Mouse (Mus musculus): Measurements from ENCODE around the gene Ninj2. TPM values are rescaled to one million over a fixed set of nuclear protein-coding genes. Genes with fewer than 3 reads are reported as not detected.

Gene Ninj2
- total and polyA plus RNA-seq, 3 experiments, result not detected

- H3K27me3 ChIP-seq (ENCODE audit: insufficient read depth, low read length), result peaks cover 34% of the 10 kb centered on the region
- TF ChIP-seq CTCF (IDR thresholded peaks at IDR 0.05; ENCODE audit: low read depth, low read length) (no peak), GATA1 (IDR thresholded peaks at IDR 0.05; ENCODE audit: borderline replicate concordance, low read length) (no peak), POLR2AphosphoS5 (IDR thresholded peaks at IDR 0.05; ENCODE audit: insufficient replicate concordance, low read depth, low read length) (no peak), GATA2 (IDR thresholded peaks at IDR 0.05; ENCODE audit: borderline replicate concordance, low read depth, low read length) (no peak), TAL1 (conservative IDR thresholded peaks at IDR 0.05; ENCODE audit: low read depth, low read length) (no peak)
- no peaks in the 10 kb centered on the region for H3K9me3 ChIP-seq (replicated peaks)
- peaks cover 12% of the 10 kb centered on the region for H3K4me1 ChIP-seq (ENCODE audit: insufficient read depth, low read depth, low read length)
- no peak for DNase-seq (ENCODE audit: low spot score)
- ATAC-seq (ENCODE audit: extremely low read depth, insufficient number of reproducible peaks, low FRiP score, poor library complexity, severe bottlenecking), result no peak
- H3K4me3 ChIP-seq (ENCODE audit: low read depth, low read length), result no peak overlapping the region
- H3K36me3 ChIP-seq (replicated peaks), result no peaks in the 10 kb centered on the region
These were observed 66.2 kb downstream of the Ninj2 start for GRCm38 (mm10) chr6:120159133-120159901.

- DNase-seq (ENCODE audit: low spot score), result no peak
- ATAC-seq (ENCODE audit: extremely low read depth, insufficient number of reproducible peaks, low FRiP score, poor library complexity, severe bottlenecking), result no peak
- Histone ChIP-seq H3K4me1 (ENCODE audit: insufficient read depth, low read depth, low read length) (peaks cover 7% of the 10 kb centered on the region; the same call in 1 of the 2 replicates), H3K36me3 (replicated peaks) (no peaks in the 10 kb centered on the region), H3K27me3 (ENCODE audit: insufficient read depth, low read length) (peaks cover 37% of the 10 kb centered on the region), H3K4me3 (ENCODE audit: low read depth, low read length) (no peak overlapping the region), H3K9me3 (replicated peaks) (no peaks in the 10 kb centered on the region)
- TF ChIP-seq CTCF (IDR thresholded peaks at IDR 0.05; ENCODE audit: low read depth, low read length) (no peak), GATA2 (IDR thresholded peaks at IDR 0.05; ENCODE audit: borderline replicate concordance, low read depth, low read length) (no peak), TAL1 (conservative IDR thresholded peaks at IDR 0.05; ENCODE audit: low read depth, low read length) (no peak), POLR2AphosphoS5 (IDR thresholded peaks at IDR 0.05; ENCODE audit: insufficient replicate concordance, low read depth, low read length) (no peak), GATA1 (IDR thresholded peaks at IDR 0.05; ENCODE audit: borderline replicate concordance, low read length) (no peak)
These were observed 69.8 kb downstream of the Ninj2 start for GRCm38 (mm10) chr6:120162928-120163327.

- ATAC-seq (ENCODE audit: extremely low read depth, insufficient number of reproducible peaks, low FRiP score, poor library complexity, severe bottlenecking) (no peak), DNase-seq (ENCODE audit: low spot score) (no peak)
- no peaks in the 10 kb centered on the region for H3K36me3 ChIP-seq (replicated peaks)
- peaks cover 3% of the 10 kb centered on the region; the same call in 1 of the 2 replicates for H3K4me1 ChIP-seq (ENCODE audit: insufficient read depth, low read depth, low read length)
- peaks cover 31% of the 10 kb centered on the region for H3K27me3 ChIP-seq (ENCODE audit: insufficient read depth, low read length)
- no peak overlapping the region for H3K4me3 ChIP-seq (ENCODE audit: low read depth, low read length)
- TF ChIP-seq POLR2AphosphoS5 (IDR thresholded peaks at IDR 0.05; ENCODE audit: insufficient replicate concordance, low read depth, low read length) (no peak), GATA1 (IDR thresholded peaks at IDR 0.05; ENCODE audit: borderline replicate concordance, low read length) (no peak), CTCF (IDR thresholded peaks at IDR 0.05; ENCODE audit: low read depth, low read length) (no peak), TAL1 (conservative IDR thresholded peaks at IDR 0.05; ENCODE audit: low read depth, low read length) (no peak), GATA2 (IDR thresholded peaks at IDR 0.05; ENCODE audit: borderline replicate concordance, low read depth, low read length) (no peak)
- H3K9me3 ChIP-seq (replicated peaks), result no peaks in the 10 kb centered on the region
These were observed 71.6 kb downstream of the Ninj2 start for GRCm38 (mm10) chr6:120164765-120165164.

- no peak for ATAC-seq (ENCODE audit: extremely low read depth, insufficient number of reproducible peaks, low FRiP score, poor library complexity, severe bottlenecking)
- H3K27me3 ChIP-seq (ENCODE audit: insufficient read depth, low read length), result peaks cover 35% of the 10 kb centered on the region
- H3K9me3 ChIP-seq (replicated peaks), result no peaks in the 10 kb centered on the region
These were observed 74.4 kb downstream of the Ninj2 start for GRCm38 (mm10) chr6:120167574-120167973.

GRCm38 (mm10) chr6:120172294-120173017 lies 79.3 kb downstream of the Ninj2 start:
- no peak overlapping the region for H3K4me3 ChIP-seq (ENCODE audit: low read depth, low read length)
- TF ChIP-seq TAL1 (conservative IDR thresholded peaks at IDR 0.05; ENCODE audit: low read depth, low read length), result no peak
- no peak for TF ChIP-seq POLR2AphosphoS5 (IDR thresholded peaks at IDR 0.05; ENCODE audit: insufficient replicate concordance, low read depth, low read length)
- TF ChIP-seq GATA1 (IDR thresholded peaks at IDR 0.05; ENCODE audit: borderline replicate concordance, low read length), result no peak
- DNase-seq (ENCODE audit: low spot score) (no peak), ATAC-seq (ENCODE audit: extremely low read depth, insufficient number of reproducible peaks, low FRiP score, poor library complexity, severe bottlenecking) (no peak)
- H3K36me3 ChIP-seq (replicated peaks), result no peaks in the 10 kb centered on the region
- H3K9me3 ChIP-seq (replicated peaks), result no peaks in the 10 kb centered on the region
- H3K4me1 ChIP-seq (ENCODE audit: insufficient read depth, low read depth, low read length), result peaks cover 35% of the 10 kb centered on the region
- H3K27me3 ChIP-seq (ENCODE audit: insufficient read depth, low read length), result peaks cover 25% of the 10 kb centered on the region

More at GRCm38 (mm10) chr6:120167574-120167973, 74.4 kb downstream of the Ninj2 start:
- DNase-seq (ENCODE audit: low spot score), result no peak
- Histone ChIP-seq H3K4me3 (ENCODE audit: low read depth, low read length) (no peak overlapping the region), H3K36me3 (replicated peaks) (no peaks in the 10 kb centered on the region), H3K4me1 (ENCODE audit: insufficient read depth, low read depth, low read length) (peaks cover 8% of the 10 kb centered on the region; the same call in 1 of the 2 replicates)
- TF ChIP-seq CTCF (IDR thresholded peaks at IDR 0.05; ENCODE audit: low read depth, low read length) (no peak), TAL1 (conservative IDR thresholded peaks at IDR 0.05; ENCODE audit: low read depth, low read length) (no peak), POLR2AphosphoS5 (IDR thresholded peaks at IDR 0.05; ENCODE audit: insufficient replicate concordance, low read depth, low read length) (no peak), GATA2 (IDR thresholded peaks at IDR 0.05; ENCODE audit: borderline replicate concordance, low read depth, low read length) (no peak)

GRCm38 (mm10) chr6:120174028-120174601 lies 81.0 kb downstream of the Ninj2 start:
- no peak for ATAC-seq (ENCODE audit: extremely low read depth, insufficient number of reproducible peaks, low FRiP score, poor library complexity, severe bottlenecking)
- TF ChIP-seq GATA1 (IDR thresholded peaks at IDR 0.05; ENCODE audit: borderline replicate concordance, low read length) (no peak), POLR2AphosphoS5 (IDR thresholded peaks at IDR 0.05; ENCODE audit: insufficient replicate concordance, low read depth, low read length) (no peak), CTCF (IDR thresholded peaks at IDR 0.05; ENCODE audit: low read depth, low read length) (no peak), TAL1 (conservative IDR thresholded peaks at IDR 0.05; ENCODE audit: low read depth, low read length) (no peak), GATA2 (IDR thresholded peaks at IDR 0.05; ENCODE audit: borderline replicate concordance, low read depth, low read length) (no peak)
- peaks cover 38% of the 10 kb centered on the region for H3K4me1 ChIP-seq (ENCODE audit: insufficient read depth, low read depth, low read length)
- peaks cover 21% of the 10 kb centered on the region for H3K27me3 ChIP-seq (ENCODE audit: insufficient read depth, low read length)
- H3K9me3 ChIP-seq (replicated peaks), result no peaks in the 10 kb centered on the region
- peak overlapping the region; percentile 46; the same call in 1 of the 2 replicates for H3K4me3 ChIP-seq (ENCODE audit: low read depth, low read length)
- H3K36me3 ChIP-seq (replicated peaks), result no peaks in the 10 kb centered on the region
- DNase-seq (ENCODE audit: low spot score), result no peak

Data from G1E (cell line).